Mouse (Mus musculus) small intestine, adult 2 months (tissue): Measurements from ENCODE around the gene Dst. TPM values are rescaled to one million over a fixed set of nuclear protein-coding genes. Genes with fewer than 3 reads are reported as not detected.

Experiments
- H3K27ac ChIP-seq: fragments of 200-500 bp; 2 replicates; pipeline ENCODE4 v1.5.1; 2012; ENCODE audit warnings: low read depth, low read length, control low read depth, inconsistent platforms; ENCODE audit not compliant: insufficient read depth
- H3K27me3 ChIP-seq: fragments of 200-500 bp; 2 replicates; pipeline ENCODE4 v1.6.1; 2012; ENCODE audit warnings: mild to moderate bottlenecking, moderate library complexity, low read length, inconsistent platforms; ENCODE audit not compliant: control insufficient read depth, insufficient read depth
- H3K36me3 ChIP-seq: fragments of 200-500 bp; 2 replicates; pipeline ENCODE4 v1.6.1; 2012; ENCODE audit warnings: mild to moderate bottlenecking, low read length, control low read depth, inconsistent platforms; ENCODE audit not compliant: control insufficient read depth, insufficient read depth
- H3K4me1 ChIP-seq: fragments of 200-500 bp; 2 replicates; pipeline ENCODE4 v1.6.1; 2012; ENCODE audit warnings: low read length, inconsistent platforms, mixed read lengths; ENCODE audit not compliant: control insufficient read depth, insufficient read depth, insufficient read length
- H3K4me3 ChIP-seq: fragments of 200-500 bp; 2 replicates; pipeline ENCODE4 v1.5.1; 2012; ENCODE audit warnings: low read depth, mild to moderate bottlenecking, control low read depth, inconsistent platforms, low read length, moderate library complexity
- CTCF ChIP-seq: fragments of 200-500 bp; IDR thresholded peaks from 2 replicates; pipeline ENCODE4 v1.5.1; 2012; ENCODE audit warnings: low read depth, mild to moderate bottlenecking, control low read depth, inconsistent platforms, low read length, moderate library complexity, mixed read lengths; ENCODE audit not compliant: insufficient replicate concordance, insufficient read length; ENCODE audit errors: extremely low read depth
- POLR2A ChIP-seq: fragments of 200-500 bp; IDR thresholded peaks from 2 replicates; pipeline ENCODE4 v1.6.1; 2012; ENCODE audit warnings: low read depth, mild to moderate bottlenecking, control low read depth, inconsistent platforms, low read length, moderate library complexity
- WGBS: fragments of 180-500 bp; shearing (Covaris S2); methylation state at CpG from one replicate; pipeline ENCODE4 v1.1.7; 2018; 5-methylcytosine and 5-hydroxymethylcytosine counted together
- polyA plus RNA-seq: library from polyadenylated mRNA; depleted of rRNA; stranded (reverse); fragments of >200 nt; gene quantifications from 2 replicates; pipeline ENCODE4 v1.2.3, GENCODE M21; 2012

The Dst gene
- polyA plus RNA-seq, 1 experiment = 31.9 TPM

GRCm38 (mm10) chr1:34036111-34036510, 128.1 kb downstream of the Dst start:
- H3K4me1 ChIP-seq = no peaks in the 10 kb centered on the region
- no peak for TF ChIP-seq POLR2A
- no peak for TF ChIP-seq CTCF
- no peaks in the 10 kb centered on the region for H3K36me3 ChIP-seq
- no peak overlapping the region for H3K27ac ChIP-seq
- WGBS = 84% methylated on average over 12 of the region's 12 CpGs
- H3K4me3 ChIP-seq = no peak overlapping the region
- no peaks in the 10 kb centered on the region for H3K27me3 ChIP-seq

GRCm38 (mm10) chr1:34038571-34038970, 130.5 kb downstream of the Dst start:
- Histone ChIP-seq H3K27me3 (no peaks in the 10 kb centered on the region), H3K36me3 (no peaks in the 10 kb centered on the region), H3K27ac (no peak overlapping the region), H3K4me1 (no peaks in the 10 kb centered on the region), H3K4me3 (no peak overlapping the region)
- 90% methylated on average over 7 of the region's 7 CpGs for WGBS
- TF ChIP-seq POLR2A (no peak), CTCF (no peak)

- Histone ChIP-seq H3K4me1 (no peaks in the 10 kb centered on the region), H3K27ac (no peak overlapping the region), H3K4me3 (no peak overlapping the region), H3K27me3 (no peaks in the 10 kb centered on the region), H3K36me3 (no peaks in the 10 kb centered on the region)
- TF ChIP-seq POLR2A (no peak), CTCF (no peak)
- whole genome bisulfite sequencing = 69% methylated on average over 3 of the region's 3 CpGs
Observed at GRCm38 (mm10) chr1:34040049-34040448, 132.0 kb downstream of the Dst start.

GRCm38 (mm10) chr1:34040901-34041721, 133.1 kb downstream of the Dst start:
- no peak overlapping the region for H3K4me3 ChIP-seq
- WGBS = 45% methylated on average over 8 of the region's 8 CpGs
- no peaks in the 10 kb centered on the region for H3K36me3 ChIP-seq
- no peaks in the 10 kb centered on the region for H3K27me3 ChIP-seq
- H3K27ac ChIP-seq = no peak overlapping the region
- TF ChIP-seq CTCF = no peak
- no peak for TF ChIP-seq POLR2A
- no peaks in the 10 kb centered on the region for H3K4me1 ChIP-seq

GRCm38 (mm10) chr1:34042299-34042698, 134.3 kb downstream of the Dst start:
- TF ChIP-seq POLR2A = no peak
- TF ChIP-seq CTCF = no peak
- no peaks in the 10 kb centered on the region for H3K27me3 ChIP-seq
- WGBS = 71% methylated on average over 3 of the region's 3 CpGs
- no peaks in the 10 kb centered on the region for H3K4me1 ChIP-seq
- no peak overlapping the region for H3K4me3 ChIP-seq
- H3K36me3 ChIP-seq = no peaks in the 10 kb centered on the region
- H3K27ac ChIP-seq = no peak overlapping the region

GRCm38 (mm10) chr1:34043327-34043726, 135.3 kb downstream of the Dst start:
- H3K36me3 ChIP-seq = no peaks in the 10 kb centered on the region
- WGBS = 80% methylated on average over 8 of the region's 8 CpGs
- H3K27me3 ChIP-seq = no peaks in the 10 kb centered on the region
- H3K27ac ChIP-seq = no peak overlapping the region
- H3K4me3 ChIP-seq = no peak overlapping the region
- no peak for TF ChIP-seq POLR2A
- TF ChIP-seq CTCF = no peak
- H3K4me1 ChIP-seq = no peaks in the 10 kb centered on the region

- H3K36me3 ChIP-seq = no peaks in the 10 kb centered on the region
- 82% methylated on average over 7 of the region's 7 CpGs for WGBS
- no peaks in the 10 kb centered on the region for H3K4me1 ChIP-seq
- no peaks in the 10 kb centered on the region for H3K27me3 ChIP-seq
- no peak for TF ChIP-seq POLR2A
- no peak for TF ChIP-seq CTCF
- H3K27ac ChIP-seq = no peak overlapping the region
- no peak overlapping the region for H3K4me3 ChIP-seq
Observed at GRCm38 (mm10) chr1:34043836-34044550, 136.0 kb downstream of the Dst start.
